Mouse (Mus musculus) liver, postnatal 0 days (tissue): ENCODE data around the gene Tnni1.

Source experiments
- CTCF ChIP-seq: sonication (generic); IDR thresholded peaks from 2 replicates; pipeline ENCODE4 v1.5.1; 2016; ENCODE audit warnings: antibody characterized with exemption, low read depth
- EP300 ChIP-seq: IDR thresholded peaks from 2 replicates; pipeline ENCODE4 v1.6.1; 2016; ENCODE audit warnings: antibody characterized with exemption, low read depth, mild to moderate bottlenecking

DNA sequence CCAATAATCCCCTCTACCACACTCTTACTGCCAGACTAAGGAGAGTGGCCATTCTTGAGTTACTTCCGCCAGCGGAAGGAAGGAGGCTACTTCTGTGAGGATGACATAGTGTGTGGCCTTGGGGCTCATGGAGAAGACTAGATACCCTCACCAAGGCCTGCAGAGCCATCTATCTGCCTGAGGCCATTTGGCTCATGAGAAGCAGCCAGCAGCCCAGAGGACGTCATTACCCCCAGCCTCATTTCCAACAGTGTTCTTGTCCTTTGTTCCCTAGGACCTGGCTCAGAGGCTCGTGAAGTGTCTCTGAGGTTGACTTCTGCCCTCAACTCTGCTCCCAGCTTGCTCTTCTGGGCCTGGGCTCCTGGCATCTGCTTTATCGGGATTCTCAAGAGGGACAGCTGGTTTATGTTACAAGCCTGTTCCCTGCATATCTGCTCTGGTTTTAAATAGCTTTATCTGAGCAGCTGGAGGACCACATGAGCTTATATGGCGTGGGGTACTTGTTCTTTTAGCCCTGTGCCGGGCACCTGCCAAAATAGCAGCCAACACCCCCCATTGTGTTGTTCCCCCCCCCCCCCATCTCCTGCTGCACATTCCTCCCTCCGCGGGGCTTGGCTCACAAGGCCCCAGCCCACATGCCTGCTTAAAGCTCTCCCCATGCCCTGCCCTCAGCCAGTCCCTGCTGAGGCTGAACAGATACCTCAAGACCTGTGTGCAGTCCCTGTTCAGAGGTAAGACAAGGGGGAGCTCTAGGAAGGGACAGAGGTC lies 56.7 kb downstream of the Tnni1 start, which contains the start of gene Tnnt2:
- TF ChIP-seq CTCF = no peak
- TF ChIP-seq EP300 = no peak
